Comparison of ENCODE assay signal across 8 mouse cellular contexts in the genomic region with DNA sequence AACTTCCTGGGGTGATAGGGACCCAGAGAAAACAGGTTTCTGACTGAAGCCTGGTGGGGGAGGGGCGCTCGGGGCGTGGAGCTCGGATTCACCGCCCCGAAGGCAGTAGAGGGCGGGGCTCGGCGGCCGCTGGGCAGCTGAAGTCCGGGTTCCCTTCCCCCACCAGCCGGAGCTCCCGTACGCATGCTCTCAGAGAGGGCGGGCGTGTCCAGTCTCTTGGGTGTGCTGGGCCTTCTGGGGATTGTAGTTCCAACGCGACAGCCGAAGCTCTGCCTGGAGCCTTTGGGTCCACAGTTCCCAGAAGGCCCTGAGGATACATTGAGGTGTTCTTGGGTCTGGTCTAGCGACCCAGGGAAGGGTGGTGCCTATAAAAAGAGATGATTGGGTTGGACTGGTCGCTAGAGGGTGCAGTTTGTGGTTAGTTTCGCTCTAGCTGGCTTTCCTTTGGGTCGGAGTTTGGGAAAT. TPM values are rescaled to one million over a fixed set of nuclear protein-coding genes. Genes with fewer than 3 reads are reported as not detected.
DNase-seq lines count a peak whose midpoint lies in the region; ATAC-seq and TF ChIP-seq lines count a peak whose summit lies in the region.

No protein-coding gene starts in this region.

- peak; percentile 100 for DNase-seq in 416B (ENCODE audit: low read depth)
- peak; percentile 99 for DNase-seq in heart, adult 9 months (ENCODE audit: low spot score in 2 of 2)
- DNase-seq in monocyte, adult 2 months (ENCODE audit: low read depth in 1 of 2, low spot score in 2 of 2) = peak; percentile 91 to 95
- DNase-seq in spleen, postnatal 36 days (ENCODE audit: low spot score in 2 of 2) = peak; percentile 99

- no peaks in the 10 kb centered on the region for H3K27me3 ChIP-seq in embryonic facial prominence, embryonic 15.5 days
- H3K27me3 ChIP-seq in kidney, embryonic 14.5 days (ENCODE audit: control insufficient read depth, insufficient read depth, low read length) = no peaks in the 10 kb centered on the region
- H3K27me3 ChIP-seq in limb, embryonic 15.5 days = no peaks in the 10 kb centered on the region

- peak overlapping the region; percentile 95 for H3K27ac ChIP-seq in bone marrow, adult 2 months (ENCODE audit: control insufficient read depth, insufficient read depth, low read depth, low read length, poor library complexity)
- peak overlapping the region; percentile 96 for H3K27ac ChIP-seq in embryonic facial prominence, embryonic 15.5 days (replicated peaks)
- peak overlapping the region; percentile 96 for H3K27ac ChIP-seq in kidney, embryonic 14.5 days (ENCODE audit: low read depth, low read length)
- H3K27ac ChIP-seq in limb, embryonic 15.5 days = peak overlapping the region; percentile 97

- TF ChIP-seq CTCF in bone marrow, adult 2 months (IDR thresholded peaks at IDR 0.05; ENCODE audit: control insufficient read depth, insufficient read depth, low read length) = peak; percentile 38; the same call in 1 of the 2 replicates

- no peak; the same call in 1 of the 2 replicates for TF ChIP-seq POLR2A in bone marrow, adult 2 months (IDR thresholded peaks at IDR 0.05; ENCODE audit: borderline replicate concordance, control insufficient read depth, low read depth, low read length)

- no peaks in the 10 kb centered on the region for H3K4me1 ChIP-seq in bone marrow, adult 2 months (ENCODE audit: control insufficient read depth, insufficient read depth, low read length)
- peaks cover 23% of the 10 kb centered on the region for H3K4me1 ChIP-seq in embryonic facial prominence, embryonic 15.5 days
- H3K4me1 ChIP-seq in kidney, embryonic 14.5 days (ENCODE audit: control insufficient read depth, insufficient read depth, low read length) = peaks cover 18% of the 10 kb centered on the region
- peaks cover 12% of the 10 kb centered on the region for H3K4me1 ChIP-seq in limb, embryonic 15.5 days

- H3K9ac ChIP-seq in embryonic facial prominence, embryonic 15.5 days = peak overlapping the region; percentile 50
- H3K9ac ChIP-seq in kidney, embryonic 14.5 days (ENCODE audit: low read depth, low read length) = peak overlapping the region; percentile 74; the same call in 1 of the 2 replicates
- peak overlapping the region; percentile 72 for H3K9ac ChIP-seq in limb, embryonic 15.5 days

- peak overlapping the region; percentile 53 for H3K4me2 ChIP-seq in embryonic facial prominence, embryonic 15.5 days (replicated peaks)
- peak overlapping the region; percentile 72 for H3K4me2 ChIP-seq in kidney, embryonic 14.5 days (replicated peaks; ENCODE audit: low read depth, low read length)
- peak overlapping the region; percentile 59 for H3K4me2 ChIP-seq in limb, embryonic 15.5 days

- no peaks in the 10 kb centered on the region for H3K9me3 ChIP-seq in embryonic facial prominence, embryonic 15.5 days (replicated peaks)
- H3K9me3 ChIP-seq in kidney, embryonic 14.5 days (ENCODE audit: control insufficient read depth, low read length) = no peaks in the 10 kb centered on the region
- H3K9me3 ChIP-seq in limb, embryonic 15.5 days = no peaks in the 10 kb centered on the region

- peak overlapping the region; percentile 69 for H3K4me3 ChIP-seq in bone marrow, adult 2 months (replicated peaks; ENCODE audit: control insufficient read depth, low read depth, low read length)
- H3K4me3 ChIP-seq in embryonic facial prominence, embryonic 15.5 days (replicated peaks) = peak overlapping the region; percentile 63
- H3K4me3 ChIP-seq in kidney, embryonic 14.5 days (ENCODE audit: low read length) = peak overlapping the region; percentile 72
- peak overlapping the region; percentile 65 for H3K4me3 ChIP-seq in limb, embryonic 15.5 days

- WGBS in bone marrow, adult 2 months = under 1% methylated on average over 23 of the region's 23 CpGs
- under 1% methylated on average over 23 of the region's 23 CpGs for WGBS in embryonic facial prominence, embryonic 15.5 days
- under 1% methylated on average over 23 of the region's 23 CpGs for WGBS in kidney, embryonic 14.5 days
- WGBS in limb, embryonic 15.5 days = under 1% methylated on average over 23 of the region's 23 CpGs

- peak; percentile 90 for ATAC-seq in embryonic facial prominence, embryonic 15.5 days (ENCODE audit: insufficient number of reproducible peaks, low FRiP score, low TSS enrichment, low read depth)
- ATAC-seq in kidney, embryonic 14.5 days (ENCODE audit: low FRiP score, low TSS enrichment) = peak; percentile 94
- ATAC-seq in limb, embryonic 15.5 days (ENCODE audit: insufficient number of reproducible peaks, low FRiP score, low TSS enrichment, low read depth) = peak; percentile 80

- peaks cover 20% of the 10 kb centered on the region for H3K36me3 ChIP-seq in embryonic facial prominence, embryonic 15.5 days
- peaks cover 14% of the 10 kb centered on the region for H3K36me3 ChIP-seq in kidney, embryonic 14.5 days (ENCODE audit: control insufficient read depth, insufficient read depth, low read length)
- H3K36me3 ChIP-seq in limb, embryonic 15.5 days = peaks cover 26% of the 10 kb centered on the region

RNA-seq across cellular contexts. Expression of a gene that starts 1.0 kb away (rescaled TPM):
- 34.3 and 61.0 TPM in 2 replicates for polyA plus RNA-seq in bone marrow, adult 2 months (2011; ENCODE audit: insufficient read depth, insufficient read length, low replicate concordance, missing spikeins)
- 36.4 and 39.2 TPM in 2 replicates for polyA plus RNA-seq in embryonic facial prominence, embryonic 15.5 days (2015; fragmentation: Nextera tagmentation; extraction: Ambion mirVana)
- polyA plus RNA-seq in kidney, embryonic 14.5 days (2014; fragmentation: Nextera tagmentation; extraction: Ambion mirVana) = 25.1 TPM in 2 replicates
- 38.2 and 38.3 TPM in 2 replicates for polyA plus RNA-seq in limb, embryonic 15.5 days (2015; fragmentation: Nextera tagmentation; extraction: Ambion mirVana)

RNA-seq across cellular contexts. Expression of a gene that starts 12.2 kb away (rescaled TPM):
- polyA plus RNA-seq in bone marrow, adult 2 months (2011; ENCODE audit: insufficient read depth, insufficient read length, low replicate concordance, missing spikeins) = 20.9 and 33.8 TPM in 2 replicates
- 41.7 and 51.6 TPM in 2 replicates for polyA plus RNA-seq in embryonic facial prominence, embryonic 15.5 days (2015; fragmentation: Nextera tagmentation; extraction: Ambion mirVana)
- 35.6 and 43.1 TPM in 2 replicates for polyA plus RNA-seq in kidney, embryonic 14.5 days (2014; fragmentation: Nextera tagmentation; extraction: Ambion mirVana)
- polyA plus RNA-seq in limb, embryonic 15.5 days (2015; fragmentation: Nextera tagmentation; extraction: Ambion mirVana) = 44.6 and 47.0 TPM in 2 replicates

RNA-seq across cellular contexts. Expression of a gene that starts 24.6 kb away (rescaled TPM):
- 0.79 and 3.4 TPM in 2 replicates for polyA plus RNA-seq in bone marrow, adult 2 months (2011; ENCODE audit: insufficient read depth, insufficient read length, low replicate concordance, missing spikeins)
- polyA plus RNA-seq in embryonic facial prominence, embryonic 15.5 days (2015; fragmentation: Nextera tagmentation; extraction: Ambion mirVana) = 5.1 and 6.7 TPM in 2 replicates
- 1.2 and 1.6 TPM in 2 replicates for polyA plus RNA-seq in kidney, embryonic 14.5 days (2014; fragmentation: Nextera tagmentation; extraction: Ambion mirVana)
- 5.2 and 6.5 TPM in 2 replicates for polyA plus RNA-seq in limb, embryonic 15.5 days (2015; fragmentation: Nextera tagmentation; extraction: Ambion mirVana)

RNA-seq across cellular contexts. Expression of a gene that starts 26.7 kb away (rescaled TPM):
- polyA plus RNA-seq in bone marrow, adult 2 months (2011; ENCODE audit: insufficient read depth, insufficient read length, low replicate concordance, missing spikeins) = 323 and 400 TPM in 2 replicates
- 73.0 and 73.5 TPM in 2 replicates for polyA plus RNA-seq in embryonic facial prominence, embryonic 15.5 days (2015; fragmentation: Nextera tagmentation; extraction: Ambion mirVana)
- polyA plus RNA-seq in kidney, embryonic 14.5 days (2014; fragmentation: Nextera tagmentation; extraction: Ambion mirVana) = 40.6 and 41.2 TPM in 2 replicates
- polyA plus RNA-seq in limb, embryonic 15.5 days (2015; fragmentation: Nextera tagmentation; extraction: Ambion mirVana) = 57.5 and 59.8 TPM in 2 replicates

RNA-seq across cellular contexts. Expression of a gene that starts 27.0 kb away (rescaled TPM):
- polyA plus RNA-seq in bone marrow, adult 2 months (2011; ENCODE audit: insufficient read depth, insufficient read length, low replicate concordance, missing spikeins) = 0.11 and 0.62 TPM in 2 replicates
- polyA plus RNA-seq in embryonic facial prominence, embryonic 15.5 days (2015; fragmentation: Nextera tagmentation; extraction: Ambion mirVana) = 0.43 and 0.85 TPM in 2 replicates
- 0.39 and 0.54 TPM in 2 replicates for polyA plus RNA-seq in kidney, embryonic 14.5 days (2014; fragmentation: Nextera tagmentation; extraction: Ambion mirVana)
- 0.14 and 0.23 TPM in 2 replicates for polyA plus RNA-seq in limb, embryonic 15.5 days (2015; fragmentation: Nextera tagmentation; extraction: Ambion mirVana)

Comparison
In these comparisons a context has a peak if more than half of its experiments do, and no peak if none do; other contexts are left out.
1. Peak in every context shown above with its lines: DNase-seq, ATAC-seq, H3K4me3 ChIP-seq and H3K27ac ChIP-seq.